Mouse (Mus musculus) splenic B cell, adult 2 months (primary cell): ENCODE measurements around the gene Prrc2b.

Experiments
- DNase-seq: peaks from one replicate; pipeline ENCODE4 v3.0.0-alpha.2; 2011; ENCODE audit warnings: low read depth, low spot score
- H3K27me3 ChIP-seq: 2 replicates; pipeline ENCODE4 v1.6.1; 2012; ENCODE audit warnings: mild to moderate bottlenecking, low read length, moderate library complexity, mixed read lengths; ENCODE audit not compliant: control insufficient read depth, poor library complexity, insufficient read depth, severe bottlenecking
- H3K36me3 ChIP-seq: 2 replicates; pipeline ENCODE4 v1.6.1; 2012; ENCODE audit warnings: mild to moderate bottlenecking, low read length, moderate library complexity, mixed read lengths; ENCODE audit not compliant: control insufficient read depth, poor library complexity, insufficient read depth, severe bottlenecking

The Prrc2b gene

DNA sequence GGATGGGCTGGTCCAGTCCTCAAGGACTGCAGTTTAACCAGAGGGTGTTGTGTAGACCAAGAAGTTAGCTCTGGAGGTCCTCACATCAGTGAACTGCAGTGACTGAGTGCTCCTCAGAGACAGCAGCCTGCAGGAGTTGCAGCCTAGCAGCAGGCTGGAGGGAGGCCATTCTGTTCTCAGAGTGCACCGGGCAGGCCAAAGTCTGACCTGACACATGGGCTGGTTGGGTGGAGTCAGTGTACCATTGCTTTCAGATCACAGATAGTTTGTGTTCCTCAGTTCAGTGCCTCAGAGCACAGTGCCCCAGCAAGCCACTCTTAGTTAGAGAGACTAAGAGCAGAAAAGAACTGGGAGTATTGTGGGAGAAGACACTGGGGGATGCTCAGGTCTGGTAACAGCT, 56.8 kb downstream of the Prrc2b start:
- DNase-seq: no peak
- Histone ChIP-seq H3K27me3 (no peaks in the 10 kb centered on the region), H3K36me3 (peaks cover 22% of the 10 kb centered on the region)

GRCm38 (mm10) chr2:32211689-32212088, 60.8 kb downstream of the Prrc2b start:
- no peak for DNase-seq
- peaks cover 38% of the 10 kb centered on the region for H3K36me3 ChIP-seq
- H3K27me3 ChIP-seq: no peaks in the 10 kb centered on the region

- H3K27me3 ChIP-seq: no peaks in the 10 kb centered on the region
- H3K36me3 ChIP-seq: peaks cover 36% of the 10 kb centered on the region
- DNase-seq: no peak
These were observed 62.1 kb downstream of the Prrc2b start for GRCm38 (mm10) chr2:32213000-32213399.

DNA sequence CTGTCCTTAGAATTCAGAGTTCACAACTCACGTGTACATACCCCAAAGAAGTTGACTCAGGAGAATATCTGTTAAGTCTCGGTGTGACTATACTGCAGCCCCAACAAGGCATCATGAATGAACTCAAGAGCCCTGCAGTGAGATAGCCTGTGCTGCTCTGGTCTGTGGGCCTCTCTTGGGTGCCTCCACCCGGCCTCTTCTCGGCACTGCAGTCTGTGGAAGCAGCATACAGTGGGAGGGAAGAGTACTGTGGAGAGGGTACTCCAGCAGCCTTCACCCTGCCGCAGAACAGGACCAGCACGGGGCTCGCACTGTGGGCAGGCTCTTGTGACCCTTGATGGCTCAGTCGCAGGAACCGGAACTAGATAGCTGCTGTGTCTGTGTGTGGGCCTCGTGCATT, 64.7 kb downstream of the Prrc2b start:
- H3K36me3 ChIP-seq: peaks cover 42% of the 10 kb centered on the region
- DNase-seq: no peak
- H3K27me3 ChIP-seq: no peaks in the 10 kb centered on the region

- no peaks in the 10 kb centered on the region for H3K27me3 ChIP-seq
- H3K36me3 ChIP-seq: peaks cover 44% of the 10 kb centered on the region
- DNase-seq: no peak
These were observed 65.6 kb downstream of the Prrc2b start for GRCm38 (mm10) chr2:32216506-32216905.

DNA sequence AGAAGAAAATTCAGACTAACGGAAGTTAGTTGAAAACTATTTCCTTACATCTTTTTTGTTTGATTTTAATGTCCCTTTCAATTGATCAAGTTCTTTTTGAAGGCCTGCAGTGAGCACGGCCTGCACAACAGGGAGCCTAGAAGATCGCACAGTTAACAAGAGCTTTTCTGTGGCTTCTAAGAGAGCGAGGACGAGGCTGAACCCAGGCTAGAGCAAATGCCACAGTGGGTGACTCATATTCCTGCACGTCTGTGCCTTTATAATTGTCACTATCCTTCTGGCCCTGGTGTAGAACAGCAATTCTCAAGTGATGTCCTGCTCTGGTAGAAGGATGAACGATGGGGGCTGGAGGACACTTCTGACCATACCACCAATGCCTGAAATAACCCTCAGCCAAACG, 66.8 kb downstream of the Prrc2b start:
- no peaks in the 10 kb centered on the region for H3K27me3 ChIP-seq
- H3K36me3 ChIP-seq: peaks cover 38% of the 10 kb centered on the region
- DNase-seq: no peak

GRCm38 (mm10) chr2:32218113-32218512, 67.2 kb downstream of the Prrc2b start:
- Histone ChIP-seq H3K27me3 (no peaks in the 10 kb centered on the region), H3K36me3 (peaks cover 36% of the 10 kb centered on the region)
- no peak for DNase-seq

- Histone ChIP-seq H3K27me3 (no peaks in the 10 kb centered on the region), H3K36me3 (peaks cover 35% of the 10 kb centered on the region)
- DNase-seq: no peak
These were observed 67.9 kb downstream of the Prrc2b start for GRCm38 (mm10) chr2:32218541-32219334.

DNA sequence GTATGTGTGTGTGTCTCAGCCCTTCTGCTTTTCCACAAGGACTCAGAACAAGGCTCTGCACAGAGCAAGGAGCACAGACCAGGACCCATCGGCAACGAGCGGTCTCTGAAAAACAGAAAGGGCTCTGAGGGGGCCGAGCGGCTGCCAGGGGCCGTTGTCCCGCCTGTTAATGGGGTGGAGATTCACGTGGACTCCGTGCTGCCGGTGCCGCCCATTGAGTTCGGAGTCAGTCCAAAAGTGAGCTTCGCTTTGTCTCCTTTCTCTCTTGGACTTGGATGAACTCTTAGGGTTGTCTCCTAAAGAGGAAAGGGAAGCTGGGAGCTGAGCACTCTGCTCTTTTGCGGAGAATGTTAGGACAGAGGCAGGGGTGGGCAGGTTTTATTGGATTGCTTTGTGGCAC, 68.6 kb downstream of the Prrc2b start:
- peaks cover 30% of the 10 kb centered on the region for H3K36me3 ChIP-seq
- no peaks in the 10 kb centered on the region for H3K27me3 ChIP-seq
- DNase-seq: no peak

GRCm38 (mm10) chr2:32220021-32220420, 69.1 kb downstream of the Prrc2b start:
- DNase-seq: no peak
- Histone ChIP-seq H3K36me3 (peaks cover 27% of the 10 kb centered on the region), H3K27me3 (no peaks in the 10 kb centered on the region)

- H3K27me3 ChIP-seq: no peaks in the 10 kb centered on the region
- H3K36me3 ChIP-seq: peaks cover 23% of the 10 kb centered on the region
- DNase-seq: no peak
These were observed 70.1 kb downstream of the Prrc2b start for GRCm38 (mm10) chr2:32220969-32221368.

DNA sequence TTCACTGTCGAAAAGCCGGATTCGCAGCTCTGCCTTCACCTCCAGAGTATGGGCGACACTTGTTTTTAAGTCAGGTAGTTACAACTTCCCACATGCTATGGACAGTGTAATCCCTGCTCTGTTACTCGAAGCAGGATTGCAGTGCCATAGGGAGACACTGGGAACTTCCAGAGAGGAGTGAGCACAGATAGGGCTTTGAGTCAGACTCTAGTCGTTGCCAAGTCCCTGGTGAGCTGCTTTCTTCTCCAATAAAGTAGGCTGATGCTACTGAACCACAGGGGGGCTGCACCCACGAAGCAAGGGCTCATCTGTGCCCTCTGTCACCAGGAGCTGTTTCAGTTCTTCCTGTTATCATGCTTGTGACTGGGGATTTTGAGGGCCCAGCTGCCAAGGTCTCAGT, 70.7 kb downstream of the Prrc2b start:
- H3K27me3 ChIP-seq: no peaks in the 10 kb centered on the region
- H3K36me3 ChIP-seq: peaks cover 19% of the 10 kb centered on the region
- peak; percentile 13 for DNase-seq

DNA sequence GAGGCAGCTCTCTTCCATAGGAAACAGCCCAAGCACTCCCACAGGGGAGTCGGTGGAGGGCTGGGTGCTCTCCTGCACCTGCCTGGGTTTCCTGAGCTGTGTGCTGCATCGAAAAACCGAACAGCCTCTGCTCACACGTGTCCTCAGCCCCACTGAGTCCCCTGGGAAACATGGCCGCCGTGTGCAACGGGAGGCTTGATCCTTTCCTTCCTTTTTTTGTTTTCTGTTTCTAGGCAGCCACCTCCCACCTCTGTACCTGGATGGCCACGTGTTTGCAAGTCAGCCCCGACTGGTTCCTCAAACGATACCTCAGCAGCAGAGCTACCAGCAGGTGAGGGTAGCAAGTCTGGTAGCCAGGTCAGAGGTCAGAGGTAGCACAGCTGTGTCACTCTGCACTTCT, 71.2 kb downstream of the Prrc2b start:
- peak; percentile 75 for DNase-seq
- Histone ChIP-seq H3K27me3 (no peaks in the 10 kb centered on the region), H3K36me3 (peaks cover 19% of the 10 kb centered on the region)

- no peak for DNase-seq
- Histone ChIP-seq H3K27me3 (no peaks in the 10 kb centered on the region), H3K36me3 (peaks cover 5% of the 10 kb centered on the region; the same call in 1 of the 2 replicates)
These were observed 84.6 kb downstream of the Prrc2b start for GRCm38 (mm10) chr2:32235433-32235832.

GRCm38 (mm10) chr2:32235886-32236759, 85.2 kb downstream of the Prrc2b start, which contains the start of gene Pomt1:
TSS of gene Pomt1 (plus strand) at chr2:32236590.
- DNase-seq: peak; percentile 97
- Histone ChIP-seq H3K36me3 (peaks cover 2% of the 10 kb centered on the region; the same call in 1 of the 2 replicates), H3K27me3 (no peaks in the 10 kb centered on the region)
